Mouse (Mus musculus): ENCODE data around the gene Snx29.

GRCm38 (mm10) chr16:11783337-11783736, 460.6 kb downstream of the Snx29 start:
- TF ChIP-seq CTCF (conservative IDR thresholded peaks at IDR 0.05; ENCODE audit: low read length) (no peak), NANOG (IDR thresholded peaks at IDR 0.05; ENCODE audit: borderline replicate concordance, low read length) (no peak)

Data from E14TG2a.4 (cell line).